Mouse (Mus musculus) fibroblast of lung, adult 2 months (primary cell): ENCODE measurements around the gene Arhgap6.

Experiments
- DNase-seq: peaks from one replicate; pipeline ENCODE4 v3.0.0-alpha.2; 2011; ENCODE audit warnings: low read depth

The Arhgap6 gene

DNA sequence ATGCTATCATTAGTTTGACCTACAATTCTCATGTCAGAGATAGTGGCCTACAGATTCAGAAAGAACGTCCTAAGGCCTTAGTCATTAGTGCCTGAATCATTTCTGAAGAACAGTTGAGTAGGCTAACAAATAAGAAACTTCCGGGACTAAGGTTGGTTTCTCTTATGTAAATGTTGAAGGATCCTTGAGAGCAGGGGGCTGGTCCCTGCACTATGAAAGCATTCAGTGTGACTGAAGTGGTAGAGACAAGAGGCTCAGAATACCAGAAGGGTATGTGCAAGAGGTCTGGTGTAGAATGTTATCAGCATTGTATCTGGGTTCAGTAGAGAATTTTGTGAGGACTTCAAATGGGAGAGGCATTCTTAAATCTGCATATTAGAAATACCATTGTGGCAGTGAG, 185.5 kb downstream of the Arhgap6 start:
- no peak for DNase-seq

DNA sequence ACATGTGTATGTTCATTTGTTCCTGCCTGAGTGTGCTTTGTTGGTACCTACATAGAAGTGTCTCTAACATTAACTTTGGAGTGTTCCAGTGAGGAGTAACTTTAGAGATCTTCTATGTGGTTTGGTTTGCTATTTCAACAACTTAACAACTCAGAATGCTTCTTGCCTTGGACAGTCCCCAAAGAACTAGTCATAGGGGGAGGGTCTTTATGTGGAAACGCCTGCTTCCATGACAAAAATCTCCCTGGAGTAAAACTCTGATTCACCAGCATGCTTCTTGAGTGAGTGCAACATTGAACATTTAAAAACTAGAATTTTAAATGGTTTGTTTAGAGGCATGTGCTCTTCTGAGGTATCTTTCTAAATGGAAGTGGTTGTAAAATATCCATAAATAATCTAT, 212.2 kb downstream of the Arhgap6 start:
- DNase-seq = peak; percentile 49

DNA sequence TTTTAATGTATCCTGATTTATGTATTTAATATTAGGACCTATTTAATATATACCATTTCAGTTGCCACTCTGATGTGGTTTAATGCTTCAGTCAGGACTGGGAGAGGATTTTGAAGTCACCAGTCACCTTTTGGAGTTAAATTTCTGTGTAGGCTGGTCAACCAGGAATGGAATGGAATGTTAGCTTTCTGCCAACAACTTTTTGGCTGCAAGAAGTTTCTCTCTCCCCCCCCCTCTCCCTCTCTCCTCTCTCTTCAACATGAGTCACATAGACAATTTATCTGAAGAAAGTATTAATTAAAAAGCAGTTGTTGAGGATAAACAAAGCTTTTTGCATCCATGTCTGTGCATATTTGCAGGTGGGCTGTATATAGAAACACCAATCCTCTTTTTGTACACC, 217.8 kb downstream of the Arhgap6 start:
- DNase-seq = no peak

DNA sequence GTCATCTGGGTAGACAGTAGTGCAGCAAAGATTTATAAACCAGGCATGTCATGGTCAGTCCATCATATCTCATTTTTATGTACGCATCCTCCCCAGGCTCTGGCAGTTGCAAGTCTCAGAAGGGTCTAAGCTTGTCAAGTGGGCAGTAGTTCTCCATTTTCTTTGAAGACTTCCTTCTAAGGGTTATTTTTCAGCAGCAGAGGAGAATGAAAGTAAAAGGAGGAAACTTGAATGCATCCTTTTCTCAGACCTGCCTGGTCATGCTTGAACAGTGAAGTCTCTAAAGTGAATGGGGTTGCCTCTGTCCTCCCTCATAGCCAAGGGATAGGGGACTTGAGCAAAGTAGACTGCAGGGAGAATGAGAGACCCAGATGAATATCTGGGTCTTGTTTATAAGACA, 239.5 kb downstream of the Arhgap6 start:
- no peak for DNase-seq

DNA sequence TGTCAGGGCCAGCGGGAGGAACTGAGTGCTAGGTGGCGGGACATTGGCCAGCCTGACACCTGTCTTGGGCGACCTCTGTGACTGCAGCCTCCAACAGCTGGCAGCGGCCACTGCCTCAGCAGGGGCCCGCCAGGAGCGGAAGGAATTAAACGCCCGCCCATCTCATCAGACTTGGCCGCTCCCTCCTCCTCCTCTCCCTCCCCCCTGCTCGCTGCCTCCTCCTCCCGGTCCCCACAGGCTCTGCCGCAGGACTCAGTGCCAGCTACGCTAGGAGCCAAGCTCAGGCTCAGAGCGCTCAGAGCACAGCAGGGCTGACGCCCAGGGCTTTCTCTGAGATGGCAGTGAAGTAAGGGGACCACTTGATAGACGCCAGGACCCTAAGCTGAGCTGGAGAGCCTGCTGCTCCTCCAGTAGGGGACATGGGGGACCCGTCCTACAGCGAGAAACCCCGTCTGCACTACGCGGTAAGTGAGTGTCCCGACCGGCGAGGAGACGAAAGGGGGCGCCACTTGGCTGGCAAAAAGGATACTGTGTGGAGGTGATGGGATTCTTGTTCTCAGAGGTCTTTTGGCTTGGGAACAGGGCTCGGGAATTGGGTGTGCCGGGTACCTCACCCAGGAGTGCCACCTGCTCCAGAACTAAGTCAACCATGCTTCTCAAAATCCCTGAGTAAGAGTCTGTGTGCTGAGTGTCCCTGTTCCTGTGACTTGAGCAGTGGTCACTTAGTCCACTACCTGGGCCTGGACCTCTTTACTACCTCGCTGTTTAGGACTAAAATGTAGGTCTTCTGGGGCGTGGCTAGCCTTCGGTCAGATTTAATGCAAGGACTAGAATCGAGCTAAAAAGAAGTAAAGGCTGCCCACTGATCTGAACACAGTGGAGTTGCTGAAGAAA, 241.8 kb downstream of the Arhgap6 start:
- peak; percentile 28 for DNase-seq

DNA sequence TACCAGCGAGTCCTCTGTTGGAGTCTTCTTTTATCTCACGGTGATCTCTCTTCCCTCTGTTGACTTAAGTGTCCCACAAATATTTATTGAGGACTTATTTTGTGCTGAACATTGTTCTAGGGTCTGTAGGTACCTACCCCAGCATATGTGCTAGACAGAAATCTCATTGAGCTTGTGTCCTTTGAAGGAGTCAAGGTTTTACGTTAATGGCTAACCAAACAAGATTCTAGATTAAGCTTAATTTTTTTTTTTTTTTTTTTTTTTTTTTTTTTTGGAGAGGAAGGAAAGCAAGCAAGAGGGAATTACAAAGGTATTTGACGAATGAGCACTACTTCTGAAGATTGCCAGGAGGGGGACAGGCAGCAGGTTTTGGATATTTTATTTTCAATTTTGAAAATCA, 242.5 kb downstream of the Arhgap6 start:
- DNase-seq = no peak

DNA sequence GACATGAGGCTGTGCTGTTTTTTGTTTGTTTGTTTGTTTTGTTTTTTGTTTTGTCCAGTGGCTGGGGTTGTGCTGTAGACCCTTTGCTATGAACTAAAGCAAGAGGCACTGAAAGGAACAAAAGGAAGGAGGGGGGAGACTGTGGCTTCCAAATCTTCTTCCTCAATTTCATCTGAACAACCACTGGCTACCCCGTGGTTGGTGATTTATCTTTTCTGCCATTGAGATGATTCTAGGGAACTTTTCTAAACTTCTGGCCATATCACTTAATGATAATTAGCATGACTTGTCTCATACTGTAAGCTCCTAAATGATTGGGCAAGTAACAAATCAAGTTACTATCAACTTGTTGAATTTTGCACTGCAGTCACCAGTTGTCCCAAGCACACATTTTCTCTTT, 249.0 kb downstream of the Arhgap6 start:
- no peak for DNase-seq

DNA sequence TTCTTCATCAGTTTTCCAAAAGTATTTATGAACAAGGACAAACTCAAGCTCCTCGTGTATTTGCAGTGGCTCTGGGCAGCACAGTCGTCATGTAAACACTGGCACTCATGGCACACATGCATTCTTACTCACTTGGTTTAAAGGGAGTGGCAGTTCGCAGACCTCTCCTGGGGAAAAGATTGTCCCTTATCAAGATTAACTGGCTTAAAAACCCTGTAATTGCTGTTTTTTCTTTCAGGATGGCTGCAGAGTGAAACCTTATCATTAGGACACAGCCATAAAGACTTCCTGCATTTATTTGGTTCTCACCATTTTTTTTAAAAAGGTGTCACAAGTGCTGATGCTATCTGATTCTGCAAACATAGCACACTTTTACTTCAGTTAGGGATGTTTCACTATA, 252.7 kb downstream of the Arhgap6 start:
- DNase-seq = no peak

DNA sequence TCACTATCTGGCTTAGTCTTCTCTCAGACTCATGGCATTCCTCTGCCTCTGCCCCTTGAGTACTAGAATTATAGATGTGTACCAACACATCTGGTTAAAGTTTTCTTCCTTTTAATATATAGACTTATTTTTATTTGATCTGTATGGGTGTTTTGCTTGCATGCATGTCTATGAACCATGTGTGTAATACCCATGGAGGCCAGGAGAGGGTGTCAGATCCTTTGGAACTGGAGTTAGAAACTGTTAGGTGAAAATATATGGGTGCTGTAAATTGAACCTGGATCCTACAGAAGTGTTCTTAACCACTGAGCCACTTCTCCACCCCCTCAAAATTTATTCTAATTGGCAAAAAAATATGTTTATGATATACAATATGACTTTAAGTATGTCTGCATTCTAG, 254.7 kb downstream of the Arhgap6 start:
- DNase-seq = no peak

DNA sequence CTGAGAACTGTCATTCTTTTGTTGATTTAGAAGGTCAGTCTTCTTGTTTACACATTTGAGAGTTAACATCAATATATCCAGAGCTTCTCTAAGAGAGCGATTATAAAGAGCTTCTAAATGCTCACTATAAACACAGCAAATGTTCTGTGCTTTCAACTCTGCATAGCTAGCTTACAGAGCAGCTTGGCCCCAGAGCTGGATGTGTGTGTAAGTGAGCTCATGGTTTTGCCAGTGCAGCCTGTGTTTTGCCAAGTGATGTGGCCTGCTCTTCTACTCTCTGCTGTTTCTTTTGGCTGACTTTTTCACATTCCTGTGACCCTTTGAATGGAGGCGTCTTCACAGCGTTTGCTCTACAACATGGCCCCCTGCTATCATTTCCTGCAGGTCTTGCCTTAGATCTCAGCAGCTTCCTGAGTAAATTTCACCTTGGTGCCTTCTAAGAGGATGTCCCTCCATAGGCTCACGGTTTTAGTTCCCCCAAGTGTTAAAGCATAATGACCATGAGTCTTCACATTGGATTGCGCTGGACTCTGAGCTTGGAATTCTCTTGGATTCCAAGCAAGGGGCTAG, 259.1 kb downstream of the Arhgap6 start:
- no peak for DNase-seq

DNA sequence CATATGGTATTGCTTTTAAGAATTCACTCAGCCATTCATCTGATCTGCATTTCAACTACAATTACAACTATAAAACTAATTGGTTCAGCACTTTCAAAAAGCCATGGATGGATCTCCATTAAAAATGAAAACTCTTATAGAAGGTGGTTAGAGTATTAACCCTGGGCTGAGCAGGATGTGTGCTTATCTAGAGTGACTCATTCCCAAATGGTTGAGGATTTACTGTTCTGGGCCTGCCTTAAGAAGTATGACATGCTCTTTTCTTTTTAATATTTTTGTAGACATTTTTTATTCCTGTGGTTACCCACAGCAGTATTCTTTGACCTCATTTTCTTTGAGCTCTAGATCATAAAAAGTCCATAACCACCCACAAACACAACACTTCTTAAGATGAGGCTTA, 267.7 kb downstream of the Arhgap6 start:
- no peak for DNase-seq

DNA sequence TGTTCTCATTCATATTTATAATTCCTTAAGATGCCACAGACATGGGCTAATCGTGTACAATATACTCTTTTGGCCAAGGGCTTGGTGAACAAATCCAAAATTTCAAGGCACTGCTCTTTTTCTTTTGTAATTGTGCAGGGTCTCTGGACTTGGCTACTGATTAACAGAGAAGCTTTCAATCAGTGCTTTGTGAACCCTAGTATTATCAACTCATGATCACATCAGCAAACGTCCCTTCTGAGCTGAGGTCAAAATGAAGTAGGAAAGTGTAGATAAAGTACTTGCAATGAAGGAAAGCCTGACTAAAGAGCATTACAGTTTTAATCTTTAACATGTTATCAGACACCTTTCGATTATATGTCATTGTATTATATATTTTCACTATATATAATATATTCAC, 270.4 kb downstream of the Arhgap6 start:
- DNase-seq = no peak

DNA sequence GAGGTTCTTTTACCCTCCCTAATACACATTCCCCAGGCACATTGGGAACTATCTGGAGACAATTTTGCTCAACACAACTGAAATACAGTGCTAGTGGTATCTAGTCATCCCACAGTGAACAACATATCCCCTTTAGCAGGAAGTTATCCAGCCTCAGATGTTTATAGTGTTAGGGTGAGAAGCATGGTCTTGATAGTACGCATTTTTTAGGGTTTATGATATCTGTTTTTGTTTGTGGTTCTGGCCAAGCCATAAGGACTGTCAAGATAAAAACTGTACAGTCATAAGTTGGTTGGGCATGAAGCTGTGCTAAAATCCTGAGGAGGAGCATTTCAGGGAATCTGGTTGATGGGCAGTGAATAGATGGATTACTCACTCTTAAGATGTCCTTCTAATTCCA, 271.0 kb downstream of the Arhgap6 start:
- no peak for DNase-seq

DNA sequence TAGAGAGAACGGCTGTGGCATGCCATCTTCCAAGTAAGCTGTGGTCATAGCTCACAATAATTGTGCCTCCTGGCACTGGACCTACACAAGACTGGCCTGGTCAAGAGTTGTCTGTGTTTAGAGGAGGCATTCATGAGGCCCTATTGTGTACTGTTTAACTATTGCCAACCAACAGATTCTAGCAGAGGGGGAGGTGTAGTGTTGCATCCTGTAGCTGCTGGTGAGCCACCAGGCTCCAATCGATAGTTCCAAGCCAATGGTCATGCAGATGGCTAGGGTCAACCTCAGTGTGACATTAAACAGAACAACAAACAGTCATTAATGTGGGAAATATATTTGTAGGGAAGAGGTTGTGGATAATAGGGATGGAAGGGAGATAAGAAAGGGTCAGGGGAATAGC, 280.1 kb downstream of the Arhgap6 start:
- no peak for DNase-seq

DNA sequence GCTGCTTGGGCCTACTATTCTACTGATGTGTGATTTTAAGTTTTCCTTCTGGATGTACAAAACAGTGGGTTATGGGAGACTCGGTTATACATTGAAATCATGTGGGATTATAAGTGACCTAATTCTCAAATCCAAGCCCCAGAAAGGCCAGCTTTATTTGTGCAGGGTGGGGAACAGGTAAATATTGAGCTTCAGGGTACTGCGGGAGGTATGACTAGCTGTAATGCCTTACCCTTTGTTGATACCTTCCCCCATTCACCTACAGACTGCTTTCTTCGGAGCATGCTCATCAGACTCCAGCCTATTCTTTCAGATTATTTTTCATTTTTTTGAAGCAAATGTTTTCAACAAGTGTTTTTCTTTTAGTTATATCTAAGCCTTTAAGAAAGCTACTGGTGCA, 286.7 kb downstream of the Arhgap6 start:
- no peak for DNase-seq

DNA sequence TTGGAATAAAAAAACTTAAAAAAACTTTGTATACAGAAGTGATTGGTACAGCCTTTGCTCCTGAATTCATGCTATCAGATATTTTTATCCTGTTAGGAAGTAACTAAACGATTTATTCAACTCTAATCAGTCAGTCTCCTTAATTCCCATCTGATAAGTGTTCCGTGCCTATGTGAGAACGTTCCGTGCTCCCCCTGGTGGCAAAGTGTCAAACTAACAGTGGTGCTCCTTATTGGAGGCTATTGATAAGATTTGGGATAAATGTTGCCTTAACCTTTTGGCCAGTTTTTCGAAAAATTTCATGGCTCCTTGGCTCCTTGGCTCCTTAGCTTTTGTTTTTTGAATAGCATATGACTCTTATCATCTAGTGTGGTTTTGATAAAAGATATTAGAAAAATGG, 291.0 kb downstream of the Arhgap6 start:
- DNase-seq = no peak

DNA sequence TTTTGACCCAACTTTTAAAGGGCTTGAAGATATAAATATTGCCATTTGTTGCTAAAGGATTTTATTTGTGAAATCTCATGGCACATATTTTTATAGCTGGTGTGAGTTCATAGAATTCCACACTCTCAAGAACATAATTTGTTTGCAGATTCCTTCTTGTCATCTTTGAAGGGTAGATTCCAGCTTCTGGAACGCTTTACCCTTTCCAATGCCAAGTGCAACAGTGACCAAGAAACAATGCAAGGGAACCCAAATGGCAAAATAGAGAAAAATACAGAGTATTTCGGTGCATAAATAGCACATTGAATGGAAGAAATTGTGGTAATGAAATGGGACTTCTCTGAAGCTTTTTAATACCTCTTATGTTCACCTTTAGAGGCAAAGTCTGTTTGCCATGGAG, 294.3 kb downstream of the Arhgap6 start:
- peak; percentile 29 for DNase-seq

DNA sequence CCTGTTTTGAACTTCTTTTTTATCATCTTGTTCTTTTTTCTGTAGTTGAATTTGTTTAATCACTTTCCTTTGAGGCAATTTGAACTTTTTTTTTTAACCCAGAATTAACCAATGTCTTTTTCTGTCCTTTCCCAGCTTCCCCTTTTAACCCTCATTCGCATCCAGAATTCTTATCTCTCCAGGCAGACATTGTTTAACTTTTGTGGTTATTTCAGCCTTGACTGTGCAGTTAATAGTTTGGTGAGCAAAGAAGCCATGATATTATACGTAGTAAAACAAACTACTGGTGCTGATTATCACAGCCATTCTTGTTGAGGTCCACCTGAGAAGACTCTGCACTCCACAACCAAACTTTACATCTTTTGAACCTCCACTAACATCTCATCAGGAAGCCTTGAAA, 299.7 kb downstream of the Arhgap6 start:
- no peak for DNase-seq

DNA sequence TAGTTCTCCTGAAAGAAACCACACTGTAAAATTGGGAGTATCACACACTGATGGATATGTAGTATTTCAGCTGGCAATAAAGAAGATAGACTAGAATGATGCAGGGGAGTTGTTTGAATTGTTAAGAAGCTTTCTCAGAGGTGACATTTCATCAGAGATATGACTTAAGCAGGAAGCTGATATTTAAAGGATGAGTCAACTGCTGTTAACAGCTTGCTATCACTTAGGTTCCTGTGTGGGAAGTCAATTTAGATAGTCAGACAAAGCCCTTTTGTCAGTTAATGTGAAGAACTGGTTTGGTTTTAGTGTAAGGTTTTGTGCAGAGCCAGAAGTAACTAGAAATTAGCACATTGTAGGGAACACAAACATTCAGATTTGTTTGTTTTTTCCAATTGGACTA, 300.7 kb downstream of the Arhgap6 start:
- DNase-seq = no peak

DNA sequence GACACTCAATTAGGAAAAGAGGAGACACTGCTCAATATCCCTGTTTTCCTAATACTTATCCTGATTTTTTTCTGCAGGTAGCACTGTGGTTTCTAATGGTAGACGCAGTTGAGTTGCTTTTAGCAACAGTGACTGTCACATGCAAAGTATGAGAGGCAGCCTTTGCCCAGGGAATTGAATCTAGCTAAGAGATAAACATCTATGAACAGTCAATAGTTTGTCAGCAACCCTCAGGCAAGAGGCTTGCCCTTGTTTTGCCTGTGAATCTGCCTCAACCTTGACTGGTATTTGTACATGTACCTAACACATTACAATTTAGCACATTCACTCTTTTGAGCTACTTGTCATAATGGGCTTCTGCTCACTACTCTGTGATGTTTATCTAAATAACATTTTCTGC, 307.8 kb downstream of the Arhgap6 start:
- DNase-seq = no peak

DNA sequence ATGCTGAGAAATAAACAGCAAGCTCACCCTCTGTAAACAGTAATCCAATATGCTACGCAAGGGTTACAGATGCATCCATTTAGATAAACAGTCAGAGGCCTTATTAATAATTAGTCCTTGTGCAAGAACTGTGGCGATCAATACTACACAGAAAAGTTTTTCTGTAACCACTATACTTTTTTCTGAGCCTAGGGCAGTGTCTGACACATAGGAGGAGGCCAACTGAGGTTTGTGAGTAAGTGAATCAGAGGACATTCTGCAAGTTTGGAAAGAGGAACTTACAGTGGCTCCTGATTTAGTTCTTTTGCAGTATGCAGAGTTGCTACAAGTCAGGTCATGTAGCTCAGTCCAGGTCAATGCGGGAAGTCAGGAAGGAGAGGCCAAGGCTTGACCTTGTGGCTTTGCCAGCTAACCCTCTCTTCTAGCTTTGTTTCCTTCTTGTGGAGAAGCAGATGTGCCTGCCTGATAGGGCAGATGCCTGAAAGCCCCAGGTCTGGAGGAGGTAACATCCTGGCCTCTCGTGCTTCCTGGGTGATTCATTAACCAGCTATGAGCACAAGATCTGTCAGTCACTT, 311.2 kb downstream of the Arhgap6 start:
- DNase-seq = no peak

DNA sequence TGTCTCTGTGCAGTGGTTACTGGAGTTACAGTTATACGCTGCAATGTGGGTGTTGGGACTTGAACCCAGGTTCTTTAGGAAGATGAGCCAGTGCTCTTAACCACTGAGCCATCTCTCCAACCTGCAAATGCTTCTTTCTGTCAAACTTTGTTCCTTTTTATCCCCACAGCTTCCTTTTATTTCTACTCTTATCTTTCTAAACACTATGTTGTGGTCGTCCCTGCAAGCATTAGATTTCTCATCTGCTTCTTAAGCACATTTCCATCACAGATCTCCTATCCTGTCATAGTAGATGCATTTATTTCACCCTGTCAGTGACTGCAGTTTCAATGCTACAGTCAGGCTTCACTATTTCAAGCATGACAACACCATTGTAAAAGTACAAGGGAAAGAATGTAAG, 312.5 kb downstream of the Arhgap6 start:
- no peak for DNase-seq

DNA sequence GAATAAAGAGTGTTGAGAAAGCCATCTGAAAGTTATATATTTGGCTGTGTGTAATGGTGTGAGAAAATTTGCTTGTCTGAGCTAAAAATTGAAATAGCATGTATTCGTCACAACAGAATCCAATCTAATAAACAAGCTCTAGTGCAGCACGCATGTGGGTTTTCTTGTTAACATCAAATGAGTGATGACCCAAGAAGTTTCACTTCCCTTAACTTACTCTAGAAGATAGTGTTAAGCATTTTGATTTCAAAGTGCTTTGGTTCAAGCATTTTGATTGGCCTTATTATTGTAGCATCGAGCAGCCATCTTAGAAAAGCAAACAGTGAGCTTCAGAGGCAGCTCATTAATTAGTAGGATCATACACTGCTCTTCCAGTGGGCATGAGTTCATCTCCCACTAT, 315.1 kb downstream of the Arhgap6 start:
- DNase-seq = no peak

DNA sequence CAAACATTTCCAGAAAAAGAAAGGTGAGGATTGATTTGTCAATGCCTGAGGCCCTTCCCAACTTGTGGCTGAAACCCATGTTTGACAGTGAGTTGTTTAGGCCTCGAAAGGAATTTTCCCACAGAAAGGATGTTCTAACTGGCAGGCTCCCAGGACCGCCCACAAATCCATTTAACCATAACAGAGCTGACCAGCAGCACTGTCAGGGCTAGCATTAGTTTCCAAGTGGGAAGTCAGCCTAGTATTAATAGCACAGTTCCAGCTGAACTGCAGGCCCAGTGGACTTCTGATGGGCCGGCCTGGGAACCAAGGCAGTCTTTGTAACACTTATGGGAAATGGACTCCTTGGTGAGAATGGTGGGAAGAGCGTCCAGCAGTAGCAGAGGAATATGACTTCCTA, 317.8 kb downstream of the Arhgap6 start:
- peak; percentile 53 for DNase-seq
